Mouse (Mus musculus): ENCODE results near the gene Gm10324. TPM values are rescaled to one million over a fixed set of nuclear protein-coding genes. Genes with fewer than 3 reads are reported as not detected.
"Not testable (repeated sequence)": the region's sequence is repeated elsewhere in the genome, so short reads cannot be mapped to it uniquely, and the experiment has no call there.

Gene Gm10324
- total RNA-seq (2021) = not detected

DNA sequence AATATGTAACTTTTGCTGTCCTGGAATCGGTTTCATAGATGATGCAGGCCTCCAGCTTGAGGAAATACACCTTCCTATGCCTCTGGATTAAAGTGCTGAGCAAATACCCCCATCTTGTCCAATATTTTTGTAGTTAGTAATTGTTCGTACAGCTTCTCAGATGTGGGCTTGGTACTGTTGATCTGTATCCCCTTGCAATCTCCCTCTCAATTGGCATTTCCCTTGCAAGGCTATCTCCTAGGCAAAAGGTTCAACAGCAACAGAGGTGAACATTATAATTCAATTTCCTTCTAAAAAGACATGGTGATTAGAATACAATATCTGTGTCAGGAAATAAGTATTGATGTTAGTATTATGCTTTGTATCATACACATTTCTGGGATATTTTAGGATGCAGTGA is at the start of gene Gm10324:
Gene Gm10324 (plus strand): TSS at position 301 of the 400 bp plus-strand sequence.
- intact Hi-C loops (cut with DNase I); DNase-seq: not testable (repeated sequence)

Other genes starting within 250 kb of the Gm10324 start
- gene Gm10772, start 108.0 kb downstream of the Gm10324 start, total RNA-seq (2021) = not detected

Data from heart, postnatal 10 days (tissue).